Mouse (Mus musculus) CH12.LX (cell line): ENCODE data around the gene Krtdap. TPM values are rescaled to one million over a fixed set of nuclear protein-coding genes. Genes with fewer than 3 reads are reported as not detected.

Source experiments
- DNase-seq: peaks from one replicate; pipeline ENCODE4 v3.0.0-alpha.2; 2013; ENCODE audit errors: extremely low read depth
- H3K27ac ChIP-seq: 2 replicates; pipeline ENCODE4 v1.5.1; 2012; ENCODE audit warnings: low read depth, mild to moderate bottlenecking, control low read depth, moderate library complexity; ENCODE audit not compliant: insufficient read depth
- H3K27me3 ChIP-seq: replicated peaks from 2 replicates; pipeline ENCODE3; 2012; ENCODE audit warnings: inconsistent platforms
- H3K36me3 ChIP-seq, 2 experiments: replicated peaks in 1 of 2; 2 replicates each; pipeline versions ENCODE3 to v1.6.1; 2012; ENCODE audit warnings: inconsistent platforms in 1 of 2, low read length in 1 of 2, mild to moderate bottlenecking in 1 of 2, mixed read lengths in 1 of 2, moderate library complexity in 1 of 2; ENCODE audit not compliant: control insufficient read depth in 1 of 2, insufficient read depth in 1 of 2
- H3K4me1 ChIP-seq, 2 experiments: 2 replicates each; pipeline ENCODE4 v1.6.1; 2012; ENCODE audit warnings: inconsistent platforms in 1 of 2, moderate library complexity in 1 of 2; ENCODE audit not compliant: insufficient read depth in 2 of 2, control insufficient read depth in 1 of 2
- H3K4me2 ChIP-seq: 2 replicates; pipeline ENCODE4 v1.6.1; 2012; ENCODE audit warnings: low read depth, mild to moderate bottlenecking, control low read depth; ENCODE audit not compliant: poor library complexity, insufficient read depth, severe bottlenecking
- H3K4me3 ChIP-seq, 3 experiments: fragments of 150-350 bp in 1 of 3; sonication (generic) in 1 of 3; replicated peaks in 1 of 3; 2 replicates each; pipeline versions ENCODE3 to v1.5.1; 2011 to 2012; ENCODE audit warnings: low read depth in 2 of 3, low read length in 2 of 3, mild to moderate bottlenecking in 2 of 3, moderate library complexity in 2 of 3, control low read depth in 1 of 3, improper control_type of control experiment in 1 of 3, inconsistent platforms in 1 of 3, mixed read lengths in 1 of 3; ENCODE audit not compliant: poor library complexity in 1 of 3
- H3K79me2 ChIP-seq: replicated peaks from 2 replicates; pipeline ENCODE4 v1.6.1; 2012; ENCODE audit warnings: mild to moderate bottlenecking, moderate library complexity; ENCODE audit not compliant: control insufficient read depth, poor library complexity, insufficient read depth, severe bottlenecking; ENCODE audit errors: extremely low read depth
- H3K9ac ChIP-seq: 2 replicates; pipeline ENCODE4 v1.6.1; 2012; ENCODE audit warnings: low read depth, mild to moderate bottlenecking, control low read depth, moderate library complexity; ENCODE audit not compliant: insufficient read depth
- H3K9me3 ChIP-seq: replicated peaks from 2 replicates; pipeline ENCODE3; 2012; ENCODE audit warnings: low read length, inconsistent platforms, mixed read lengths
- CHD2 ChIP-seq: IDR thresholded peaks from 2 replicates; pipeline ENCODE4 v1.6.1; 2011; ENCODE audit warnings: low read length, improper control_type of control experiment
- CTCF ChIP-seq, 2 experiments: IDR thresholded peaks in 1 of 2; conservative IDR thresholded peaks in 1 of 2; 2 replicates each; pipeline ENCODE4 v1.5.1; 2011 to 2012; ENCODE audit warnings: low read depth in 2 of 2, low read length in 2 of 2, improper control_type of control experiment in 1 of 2, inconsistent platforms in 1 of 2, mild to moderate bottlenecking in 1 of 2, moderate library complexity in 1 of 2
- EP300 ChIP-seq: IDR thresholded peaks from 2 replicates; pipeline ENCODE4 v1.6.1; 2011; ENCODE audit warnings: low read length, improper control_type of control experiment
- ETS1 ChIP-seq: conservative IDR thresholded peaks from 2 replicates; pipeline ENCODE4 v1.6.1; 2012; ENCODE audit warnings: low read depth, mild to moderate bottlenecking, inconsistent platforms, low read length, improper control_type of control experiment, moderate library complexity
- HCFC1 ChIP-seq: IDR thresholded peaks from 2 replicates; pipeline ENCODE4 v1.6.1; 2012; ENCODE audit warnings: low read depth, mild to moderate bottlenecking, inconsistent platforms, low read length, improper control_type of control experiment
- IRF4 ChIP-seq: IDR thresholded peaks from 2 replicates; pipeline ENCODE4 v1.6.1; 2014; ENCODE audit warnings: low read depth, mild to moderate bottlenecking, inconsistent platforms, low read length, improper control_type of control experiment
- JUN ChIP-seq: IDR thresholded peaks from 2 replicates; pipeline ENCODE4 v1.6.1; 2011; ENCODE audit warnings: low read depth, mild to moderate bottlenecking, low read length, improper control_type of control experiment, moderate library complexity; ENCODE audit not compliant: insufficient read depth
- MAX ChIP-seq: IDR thresholded peaks from 2 replicates; pipeline ENCODE4 v1.6.1; 2011; ENCODE audit warnings: low read length, improper control_type of control experiment
- MAZ ChIP-seq: IDR thresholded peaks from 2 replicates; pipeline ENCODE4 v1.6.1; 2012; ENCODE audit warnings: low read depth, mild to moderate bottlenecking, inconsistent platforms, low read length, improper control_type of control experiment, moderate library complexity
- MEF2A ChIP-seq: IDR thresholded peaks from 2 replicates; pipeline ENCODE4 v1.6.1; 2014; ENCODE audit warnings: low read depth, mild to moderate bottlenecking, inconsistent platforms, low read length, improper control_type of control experiment, borderline replicate concordance
- MXI1 ChIP-seq: IDR thresholded peaks from 2 replicates; pipeline ENCODE4 v1.6.1; 2011; ENCODE audit warnings: mild to moderate bottlenecking, low read depth, low read length, improper control_type of control experiment
- NELFE ChIP-seq: IDR thresholded peaks from 2 replicates; pipeline ENCODE4 v1.6.1; 2011; ENCODE audit warnings: low read depth, low read length, improper control_type of control experiment
- NRF1 ChIP-seq: IDR thresholded peaks from 2 replicates; pipeline ENCODE4 v1.6.1; 2014; ENCODE audit warnings: low read depth, mild to moderate bottlenecking, inconsistent platforms, low read length, improper control_type of control experiment, moderate library complexity
- RAD21 ChIP-seq: IDR thresholded peaks from 2 replicates; pipeline ENCODE4 v1.6.1; 2011; ENCODE audit warnings: low read depth, mild to moderate bottlenecking, low read length, improper control_type of control experiment, moderate library complexity
- RCOR1 ChIP-seq: conservative IDR thresholded peaks from 2 replicates; pipeline ENCODE4 v1.6.1; 2012; ENCODE audit warnings: low read depth, mild to moderate bottlenecking, inconsistent platforms, low read length, improper control_type of control experiment
- SMC3 ChIP-seq: IDR thresholded peaks from 2 replicates; pipeline ENCODE4 v1.6.1; 2011; ENCODE audit warnings: low read depth, low read length, improper control_type of control experiment
- TBP ChIP-seq: conservative IDR thresholded peaks from 2 replicates; pipeline ENCODE4 v1.6.1; 2011; ENCODE audit warnings: low read depth, low read length, improper control_type of control experiment
- UBTF ChIP-seq: IDR thresholded peaks from 2 replicates; pipeline ENCODE4 v1.6.1; 2012; ENCODE audit warnings: low read depth, mild to moderate bottlenecking, inconsistent platforms, low read length, improper control_type of control experiment, moderate library complexity
- ZKSCAN1 ChIP-seq: IDR thresholded peaks from 2 replicates; pipeline ENCODE4 v1.6.1; 2012; ENCODE audit warnings: low read depth, inconsistent platforms, low read length, improper control_type of control experiment, borderline replicate concordance
- ZNF384 ChIP-seq: IDR thresholded peaks from 2 replicates; pipeline ENCODE4 v1.6.1; 2012; ENCODE audit warnings: low read depth, low read length, improper control_type of control experiment, inconsistent platforms
- dilution Hi-C: fragments of 300-500 bp; cut with MboI; formaldehyde crosslinking; loops from 2 replicates; pipeline ENCODE4 v1.14.3; 2020; ENCODE audit warnings: low sequenced_read_pairs; ENCODE audit not compliant: extremely low pct_unique_long_range_greater_than_20kb, extremely low pct_ligation_motif_present
- in situ Hi-C: fragments of 300-500 bp; cut with MboI; formaldehyde crosslinking; loops from 3 replicates; pipeline ENCODE4 v1.14.3; 2019; ENCODE audit warnings: low sequenced_read_pairs, low pct_ligation_motif_present, low pct_unique_long_range_greater_than_20kb, mixed read lengths
- polyA plus RNA-seq: library from polyadenylated mRNA; unstranded; fragments of >175 nt; gene quantifications from 2 replicates; pipeline ENCODE4 v1.2.1, GENCODE M21; 2012; ENCODE audit warnings: low read depth; ENCODE audit not compliant: insufficient read length
- total RNA-seq, 2 experiments: library from RNA; depleted of rRNA; stranded (reverse); fragments of 300-350 nt in 1 of 2; fragments of >200 nt in 1 of 2; gene quantifications; 2 replicates each; pipeline ENCODE4 v1.2.3; 2012 to 2014

Gene Krtdap
- total and polyA plus RNA-seq, 3 experiments = not detected

DNA sequence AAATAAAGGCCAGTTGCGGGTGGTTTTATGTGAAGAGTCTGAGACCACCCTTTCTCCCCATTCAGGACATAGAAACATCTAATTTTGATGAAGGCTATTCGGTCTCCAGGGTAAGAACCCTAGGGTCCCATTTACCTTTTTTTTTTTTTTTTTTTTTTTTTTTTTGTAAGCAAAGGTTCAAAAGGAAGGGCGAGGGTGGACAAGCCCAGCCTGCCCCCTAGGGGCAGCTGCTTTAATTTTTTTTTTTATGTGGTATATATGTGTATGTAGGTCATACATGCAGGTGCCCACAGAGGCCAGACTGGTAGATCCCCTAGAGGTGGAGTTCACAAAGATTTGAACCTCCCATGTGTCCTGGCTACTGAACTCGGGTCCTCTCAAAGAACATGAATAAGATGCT, 21.3 kb upstream of the Krtdap start:
- H3K27me3 ChIP-seq = peaks cover 2% of the 10 kb centered on the region
- no peaks in the 10 kb centered on the region for H3K79me2 ChIP-seq
- dilution Hi-C loops (no loop called here), in situ Hi-C loops (no loop called here)
- no peak overlapping the region for H3K4me3 ChIP-seq
- no peak for DNase-seq
- peaks cover 4 to 26% of the 10 kb centered on the region in 2 experiments; a peak in 3 of 4 replicates for H3K4me1 ChIP-seq
- peaks cover 4% of the 10 kb centered on the region for H3K9me3 ChIP-seq
- no peaks in the 10 kb centered on the region for H3K36me3 ChIP-seq
- no peak overlapping the region for H3K9ac ChIP-seq
- no peak overlapping the region for H3K4me2 ChIP-seq
- H3K27ac ChIP-seq = no peak overlapping the region
- TF ChIP-seq RAD21 (peak; percentile 33), ZNF384 (peak; percentile 91), RCOR1 (no peak), MEF2A (no peak), ZKSCAN1 (no peak), TBP (no peak), IRF4 (no peak), NRF1 (no peak), MXI1 (no peak), CTCF (conservative IDR thresholded peaks at IDR 0.05 in 1 of 2, IDR thresholded peaks at IDR 0.05 in 1 of 2; ENCODE audit: low read depth in 2 of 2, low read length in 2 of 2) (peak in 1 of 2 experiments; percentile 46; a peak in 2 of 4 replicates), ETS1 (no peak)

DNA sequence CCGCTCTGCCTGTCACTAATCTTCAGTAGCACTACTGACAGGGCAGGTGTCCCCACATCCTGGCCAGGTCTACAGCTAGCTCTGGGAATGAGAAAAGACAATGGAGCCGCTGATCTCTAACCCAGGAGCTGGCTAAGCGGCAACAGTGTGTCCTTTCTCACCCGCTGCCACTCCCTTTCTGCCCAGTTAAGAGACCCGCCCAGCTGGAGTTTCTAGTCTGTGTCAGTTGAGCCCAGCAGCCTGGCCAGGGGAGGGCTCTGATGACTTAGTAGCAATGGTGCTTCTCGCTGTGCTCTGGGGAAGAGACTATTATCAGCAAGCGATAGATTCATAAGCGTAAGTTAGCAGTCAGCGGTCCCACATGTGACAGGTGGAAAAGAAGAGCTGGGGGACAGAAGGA, 18.5 kb upstream of the Krtdap start:
- H3K27ac ChIP-seq = no peak overlapping the region
- peaks cover 0 to 18% of the 10 kb centered on the region in 2 experiments; a peak in 2 of 4 replicates for H3K4me1 ChIP-seq
- H3K27me3 ChIP-seq = no peaks in the 10 kb centered on the region
- peaks cover 13% of the 10 kb centered on the region for H3K9me3 ChIP-seq
- TF ChIP-seq JUN = no peak
- no peak for TF ChIP-seq HCFC1
- TF ChIP-seq UBTF = no peak
- no peak for TF ChIP-seq MAX
- TF ChIP-seq MXI1 = no peak
- TF ChIP-seq NELFE = no peak
- TF ChIP-seq EP300 = no peak
- TF ChIP-seq SMC3 = no peak
- TF ChIP-seq ZKSCAN1 = no peak
- TF ChIP-seq MAZ = no peak
- TF ChIP-seq MEF2A = no peak
- TF ChIP-seq CHD2 = no peak
- no peak for TF ChIP-seq IRF4
- no peak for TF ChIP-seq NRF1
- TF ChIP-seq TBP = no peak
- DNase-seq = no peak
- H3K36me3 ChIP-seq = no peaks in the 10 kb centered on the region
- H3K4me2 ChIP-seq = 0 out of 2 replicates have a peak overlapping the region, but pooled peaks have one; percentile 4
- H3K79me2 ChIP-seq = no peaks in the 10 kb centered on the region
- in situ Hi-C loops (no loop called here), dilution Hi-C loops (no loop called here)
- H3K9ac ChIP-seq = no peak overlapping the region
- no peak overlapping the region for H3K4me3 ChIP-seq
